Comparison of ENCODE assay signal across 21 mouse cellular contexts in genomic region chr9:104034718-104035117, GRCm38 (mm10). TPM values are rescaled to one million over a fixed set of nuclear protein-coding genes. Genes with fewer than 3 reads are reported as not detected.
"Had no signal": no experiment of that assay in that cellular context is flagged by ENCODE, and none has a peak within 500 bp of the region (broad histone marks: within the 10 kb centered on the region; RNA-seq: fewer than 3 reads in every experiment).

No protein-coding gene starts in this region.

- H3K9me3 ChIP-seq: kidney, embryonic 15.5 days; lung, embryonic 15.5 days; megakaryocyte, embryonic 14.5 days; midbrain, embryonic 10.5 days; midbrain, embryonic 13.5 days; neural tube, embryonic 13.5 days; stomach, embryonic 15.5 days had no signal

- H3K36me3 ChIP-seq: stomach, embryonic 15.5 days had no signal

- H3K4me1 ChIP-seq: kidney, embryonic 15.5 days; lung, embryonic 15.5 days; midbrain, embryonic 13.5 days; stomach, embryonic 15.5 days had no signal

- H3K4me3 ChIP-seq: kidney, embryonic 15.5 days; left cerebral cortex, adult 2 months; lung, embryonic 15.5 days; midbrain, embryonic 10.5 days; midbrain, embryonic 13.5 days; myocyte; neural tube, embryonic 13.5 days; stomach, embryonic 15.5 days had no signal

- H3K27ac ChIP-seq: kidney, embryonic 15.5 days; left cerebral cortex, adult 2 months; lung, embryonic 15.5 days; midbrain, embryonic 13.5 days; neural tube, embryonic 13.5 days; stomach, embryonic 15.5 days had no signal

- ATAC-seq: midbrain, embryonic 13.5 days; midbrain, embryonic 16.5 days had no signal

- H3K9ac ChIP-seq: kidney, embryonic 15.5 days; lung, embryonic 15.5 days; midbrain, embryonic 13.5 days; neural tube, embryonic 13.5 days; stomach, embryonic 15.5 days had no signal

- H3K27me3 ChIP-seq: kidney, embryonic 15.5 days; lung, embryonic 15.5 days; megakaryocyte, embryonic 14.5 days; midbrain, embryonic 13.5 days; neural tube, embryonic 13.5 days; stomach, embryonic 15.5 days had no signal

- H3K4me2 ChIP-seq: kidney, embryonic 15.5 days; lung, embryonic 15.5 days; midbrain, embryonic 13.5 days; neural tube, embryonic 13.5 days; stomach, embryonic 15.5 days had no signal

RNA-seq across cellular contexts. Expression of gene Gm28305, which starts 5.7 kb away (rescaled TPM):
- total RNA-seq: layer of hippocampus, adult 8-10 months; layer of hippocampus, postnatal 10 days; layer of hippocampus, postnatal 36 days; left cerebral cortex, adult 2 months; left cerebral cortex, postnatal 10 days; left cerebral cortex, postnatal 36 days; monocyte, adult 5-6 weeks; neutrophil, adult 5-6 weeks had no signal
- polyA plus RNA-seq: kidney, embryonic 15.5 days; limb, embryonic 11.5 days; limb, embryonic 14.5 days; lung, embryonic 15.5 days; midbrain, embryonic 10.5 days; midbrain, embryonic 13.5 days; midbrain, embryonic 16.5 days; myocyte; neural tube, embryonic 13.5 days; stomach, embryonic 15.5 days; thymus, postnatal 0 days; urinary bladder, adult 2 months had no signal
